Mouse (Mus musculus) layer of hippocampus, postnatal 10 days (tissue): ENCODE results near the gene Mtf2. TPM values are rescaled to one million over a fixed set of nuclear protein-coding genes. Genes with fewer than 3 reads are reported as not detected.
"Not testable (repeated sequence)": the region's sequence is repeated elsewhere in the genome, so short reads cannot be mapped to it uniquely, and the experiment has no call there.

ENCODE experiments used
- DNase-seq, 2 experiments: peaks; one replicate each; pipeline ENCODE4 v3.0.0; 2021; ENCODE audit warnings: low spot score in 2 of 2
- total RNA-seq, 2 experiments: library from RNA; stranded (reverse); gene quantifications; 2 replicates each; pipeline ENCODE4 v1.2.3; 2021

Gene Mtf2
- total RNA-seq, 2 experiments from 2014 or later: 53.2 to 61.3 TPM

DNA sequence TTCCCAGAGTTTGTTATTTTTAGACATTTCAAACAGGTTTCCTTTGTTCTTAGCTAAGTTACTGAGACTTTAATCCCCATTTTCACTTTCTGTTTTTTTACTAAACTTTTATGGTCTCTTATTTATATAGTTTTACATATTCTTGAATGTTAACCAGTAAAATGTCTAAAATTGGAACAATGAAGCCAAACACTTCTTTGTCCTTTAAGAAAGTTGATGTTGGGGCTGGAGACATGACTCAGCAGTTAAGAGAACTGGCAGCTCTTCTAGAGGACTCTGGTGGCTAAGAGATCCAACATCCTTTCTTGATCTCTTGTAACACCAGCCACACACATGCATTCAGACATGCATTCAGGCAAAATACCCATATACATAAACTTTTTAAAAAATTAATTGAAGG lies 14.1 kb downstream of the Mtf2 start:
- DNase-seq: no peak

DNA sequence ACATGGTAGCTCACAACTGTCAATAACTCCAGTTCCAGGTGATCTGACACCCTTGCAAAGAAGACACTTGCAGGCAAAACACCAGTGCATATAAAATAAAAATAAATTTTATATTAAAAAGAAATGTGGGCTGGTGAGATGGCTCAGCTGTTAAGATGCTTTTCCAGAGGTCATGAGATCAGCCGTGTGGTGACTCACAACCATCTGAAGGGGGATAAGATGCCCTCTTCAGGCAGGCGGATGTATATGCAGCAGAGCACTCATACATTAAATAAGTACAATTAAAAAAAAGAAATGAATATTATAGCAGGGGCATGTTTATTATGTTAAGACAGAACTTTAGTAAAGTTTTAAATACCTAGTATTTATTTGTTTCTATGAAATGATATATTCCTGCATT lies 16.9 kb downstream of the Mtf2 start:
- no peak for DNase-seq

DNA sequence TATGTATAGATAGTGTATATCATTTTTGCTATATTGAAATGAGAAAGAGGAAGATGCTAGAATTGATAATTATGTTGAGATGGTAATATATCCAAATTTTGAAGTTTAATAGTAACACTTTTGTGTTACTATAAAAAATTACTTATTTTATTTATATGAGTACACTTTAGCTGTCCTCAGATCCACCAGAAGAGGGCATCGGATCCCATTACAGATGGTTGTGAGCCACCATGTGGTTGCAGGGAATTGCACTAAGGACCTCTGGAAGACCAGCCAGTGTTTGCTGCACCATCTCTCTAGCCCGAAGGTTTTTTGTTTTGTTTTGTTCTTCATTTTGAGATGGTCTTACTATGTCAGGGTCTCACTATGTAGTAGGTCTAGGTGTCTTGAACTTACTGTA lies 20.0 kb downstream of the Mtf2 start:
- DNase-seq: no peak

GRCm38 (mm10) chr5:108092731-108093130 lies 27.3 kb downstream of the Mtf2 start:
- DNase-seq: not testable (repeated sequence)

DNA sequence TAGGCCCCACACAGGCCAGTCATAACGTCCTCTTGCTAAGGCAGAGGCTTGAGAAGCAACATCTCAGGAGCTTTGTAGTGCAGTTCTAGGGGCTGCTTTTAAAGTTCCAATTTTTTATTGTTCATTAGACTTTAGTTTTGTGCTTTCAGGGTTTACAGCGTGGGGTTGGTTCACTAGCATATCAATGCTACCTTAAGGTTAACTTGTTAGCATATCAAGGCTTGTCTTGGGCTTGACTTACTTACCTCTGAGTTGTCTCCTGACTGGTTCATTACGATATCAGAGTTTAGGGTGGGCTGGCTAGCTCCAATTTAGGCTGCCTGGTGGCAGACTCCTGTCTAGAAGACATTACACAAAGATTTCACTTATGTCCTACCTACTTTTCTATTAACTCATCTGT lies 32.2 kb downstream of the Mtf2 start:
- DNase-seq: no peak

DNA sequence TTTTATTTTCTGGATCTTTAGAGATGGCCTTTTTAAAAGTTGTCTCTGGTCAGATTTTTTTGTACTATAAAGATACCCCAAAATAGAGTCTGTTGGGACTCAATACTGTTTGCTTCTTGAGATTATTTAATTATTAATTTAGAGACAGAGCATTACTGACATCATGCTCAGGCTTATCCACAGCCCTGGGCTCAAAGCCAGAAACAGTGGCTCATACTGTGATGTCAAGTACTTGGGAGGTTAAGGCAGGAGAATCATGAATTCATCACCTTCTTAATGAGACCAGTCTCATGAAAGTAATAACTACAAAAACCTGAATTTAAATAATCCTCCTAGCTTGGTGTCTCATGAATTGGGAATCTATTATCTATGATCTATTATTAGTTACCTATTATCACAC lies 34.7 kb downstream of the Mtf2 start:
- DNase-seq: no peak

DNA sequence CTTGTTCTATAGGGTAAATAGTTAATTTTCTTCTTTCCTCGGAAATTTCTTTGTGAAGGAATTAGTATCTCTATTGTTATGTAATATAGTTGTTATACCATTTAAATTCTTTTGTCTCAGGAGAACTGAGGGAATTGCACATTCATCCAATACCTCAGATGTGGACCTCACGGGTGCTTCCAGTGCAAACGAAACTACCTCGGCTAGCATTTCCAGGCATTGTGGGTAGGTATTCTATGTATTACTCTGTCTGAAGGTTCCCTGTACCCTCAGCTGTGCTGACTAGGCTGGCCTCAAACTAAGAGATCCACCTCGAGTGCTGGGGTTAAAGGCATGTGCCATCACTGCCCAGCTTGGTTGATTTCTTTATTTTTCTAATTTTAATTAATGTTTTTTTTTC lies 38.8 kb downstream of the Mtf2 start:
- no peak for DNase-seq

GRCm38 (mm10) chr5:108109346-108109745 lies 43.9 kb downstream of the Mtf2 start:
- no peak for DNase-seq

GRCm38 (mm10) chr5:108117693-108118092 lies 52.2 kb downstream of the Mtf2 start:
- DNase-seq: no peak

GRCm38 (mm10) chr5:108120221-108120900 lies 54.9 kb downstream of the Mtf2 start:
- DNase-seq: no peak

DNA sequence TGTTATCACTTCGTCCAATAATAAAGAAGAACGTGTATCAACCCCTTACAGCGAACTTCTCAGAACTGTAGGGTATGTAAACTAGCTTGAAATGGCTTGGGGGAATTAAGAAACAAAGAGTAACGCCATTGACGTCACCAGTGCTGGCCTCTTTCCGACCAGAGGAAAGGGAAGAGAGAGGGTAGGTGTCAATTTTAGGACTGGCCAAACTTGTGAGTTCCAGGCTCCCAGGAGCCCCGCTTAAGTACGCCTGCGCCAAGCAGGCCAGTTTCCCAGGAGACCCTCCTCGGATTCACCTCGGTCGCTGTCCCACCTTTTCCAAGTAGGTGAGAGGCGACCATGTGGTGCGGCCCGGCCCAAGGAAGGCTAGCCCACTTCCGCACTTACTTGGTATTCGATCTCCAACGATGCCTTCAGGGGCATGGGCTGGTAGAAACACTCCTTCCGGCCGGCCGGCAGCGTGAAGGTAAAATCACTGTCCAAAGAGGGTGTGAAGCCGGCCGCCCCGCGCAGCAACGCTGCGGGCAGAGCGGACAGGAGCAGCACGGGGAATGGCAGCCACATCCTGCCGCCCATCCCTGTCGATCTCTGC lies 66.5 kb downstream of the Mtf2 start:
- no peak for DNase-seq

- peak; percentile 96 to 98 for DNase-seq
These were observed 67.2 kb downstream of the Mtf2 start, which contains the start of the genes Tmed5 and Ccdc18 for GRCm38 (mm10) chr5:108132441-108133243. Gene Tmed5 (minus strand): TSS chr5:108132620. Gene Ccdc18 (plus strand): TSS chr5:108132875.

GRCm38 (mm10) chr5:108152592-108152991 lies 87.1 kb downstream of the Mtf2 start:
- no peak for DNase-seq

Other genes with a start within 250 kb of the Mtf2 start
- gene Ube2d2b, start 235.6 kb upstream of the Mtf2 start, total RNA-seq: not detected
- 10 to 100 TPM; 72.6 to 79.7 TPM for gene Evi5, start 190.6 kb upstream of the Mtf2 start, total RNA-seq
- 100 to 1,000 TPM; 133 to 138 TPM for gene Rpl5, start 165.2 kb upstream of the Mtf2 start, total RNA-seq
- 10 to 100 TPM; 55.2 to 60.1 TPM for gene Fam69a, start 78.6 kb upstream of the Mtf2 start, total RNA-seq
- gene Tmed5, start 66.9 kb downstream of the Mtf2 start, total RNA-seq: 10 to 100 TPM; 23.0 to 23.9 TPM
- 1 to 10 TPM; 1.7 to 2.0 TPM for gene Ccdc18, start 67.2 kb downstream of the Mtf2 start, total RNA-seq
- 10 to 100 TPM; 50.9 to 54.1 TPM for gene Dr1, start 203.2 kb downstream of the Mtf2 start, total RNA-seq
- 1 to 10 TPM; 7.2 to 8.1 TPM for gene Pigg, start 246.9 kb downstream of the Mtf2 start, total RNA-seq